Mouse (Mus musculus): ENCODE results near the gene Prkag2.

Gene Prkag2

DNA sequence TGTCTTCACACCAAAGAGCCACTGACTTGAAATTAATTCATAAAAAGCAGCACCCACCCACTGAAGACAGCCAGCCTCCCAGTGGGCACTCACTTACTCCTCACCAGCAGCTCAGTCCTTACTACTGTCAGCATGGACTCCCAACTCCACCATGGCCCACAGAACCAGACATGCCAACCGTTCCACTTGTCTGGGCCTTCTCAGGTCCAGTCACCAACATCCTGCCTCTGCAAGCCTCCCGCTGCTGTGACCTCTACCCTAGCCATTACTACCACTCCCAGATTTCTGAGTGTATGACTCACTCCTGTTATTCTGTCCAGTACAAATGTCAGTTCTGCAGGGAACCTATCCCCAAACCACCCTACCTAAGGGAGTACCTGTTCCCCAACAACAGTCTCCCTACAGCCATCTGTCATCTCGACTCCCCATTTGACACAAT, 279.0 kb downstream of the Prkag2 start:
- DNase-seq, result no peak

- DNase-seq, result no peak
Measured at GRCm38 (mm10) chr5:24820627-24821026, 279.8 kb downstream of the Prkag2 start.

GRCm38 (mm10) chr5:24817191-24817590, 283.3 kb downstream of the Prkag2 start:
- no peak for DNase-seq

DNA sequence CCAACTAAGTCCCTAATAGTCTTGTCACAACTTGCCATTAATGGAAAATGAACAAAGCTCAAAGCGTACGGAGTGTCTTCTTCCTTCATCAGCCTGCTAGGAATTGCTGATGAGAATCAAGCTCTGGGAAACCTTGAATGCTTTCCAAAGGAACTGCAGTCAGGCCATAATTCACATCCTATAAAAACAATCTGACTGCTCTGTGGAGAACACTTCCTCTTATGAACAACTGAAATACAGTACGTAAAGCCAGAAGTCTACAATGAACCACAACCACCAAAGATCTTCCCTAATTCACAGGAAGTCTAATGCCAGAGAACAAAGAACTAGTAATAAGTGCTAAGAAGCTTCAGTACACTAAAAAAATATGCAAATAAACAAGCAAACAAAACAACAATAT, 286.5 kb downstream of the Prkag2 start:
- DNase-seq, result no peak

GRCm38 (mm10) chr5:24813005-24813404, 287.4 kb downstream of the Prkag2 start:
- DNase-seq, result no peak

Measured in cerebellum, postnatal 36 days (tissue).